Mouse (Mus musculus) CH12.LX (cell line): ENCODE results near the gene Nab2. TPM values are rescaled to one million over a fixed set of nuclear protein-coding genes. Genes with fewer than 3 reads are reported as not detected.

Experiments used
- DNase-seq: peaks from one replicate; pipeline ENCODE4 v3.0.0-alpha.2; 2013; ENCODE audit errors: extremely low read depth
- H3K27ac ChIP-seq: 2 replicates; pipeline ENCODE4 v1.5.1; 2012; ENCODE audit warnings: low read depth, mild to moderate bottlenecking, control low read depth, moderate library complexity; ENCODE audit not compliant: insufficient read depth
- H3K27me3 ChIP-seq: replicated peaks from 2 replicates; pipeline ENCODE3; 2012; ENCODE audit warnings: inconsistent platforms
- H3K36me3 ChIP-seq, 2 experiments: replicated peaks in 1 of 2; 2 replicates each; pipeline versions ENCODE3 to v1.6.1; 2012; ENCODE audit warnings: inconsistent platforms in 1 of 2, low read length in 1 of 2, mild to moderate bottlenecking in 1 of 2, mixed read lengths in 1 of 2, moderate library complexity in 1 of 2; ENCODE audit not compliant: control insufficient read depth in 1 of 2, insufficient read depth in 1 of 2
- H3K4me1 ChIP-seq, 2 experiments: 2 replicates each; pipeline ENCODE4 v1.6.1; 2012; ENCODE audit warnings: inconsistent platforms in 1 of 2, moderate library complexity in 1 of 2; ENCODE audit not compliant: insufficient read depth in 2 of 2, control insufficient read depth in 1 of 2
- H3K4me2 ChIP-seq: 2 replicates; pipeline ENCODE4 v1.6.1; 2012; ENCODE audit warnings: low read depth, mild to moderate bottlenecking, control low read depth; ENCODE audit not compliant: poor library complexity, insufficient read depth, severe bottlenecking
- H3K4me3 ChIP-seq, 3 experiments: fragments of 150-350 bp in 1 of 3; sonication (generic) in 1 of 3; replicated peaks in 1 of 3; 2 replicates each; pipeline versions ENCODE3 to v1.5.1; 2011 to 2012; ENCODE audit warnings: low read depth in 2 of 3, low read length in 2 of 3, mild to moderate bottlenecking in 2 of 3, moderate library complexity in 2 of 3, control low read depth in 1 of 3, improper control_type of control experiment in 1 of 3, inconsistent platforms in 1 of 3, mixed read lengths in 1 of 3; ENCODE audit not compliant: poor library complexity in 1 of 3
- H3K79me2 ChIP-seq: replicated peaks from 2 replicates; pipeline ENCODE4 v1.6.1; 2012; ENCODE audit warnings: mild to moderate bottlenecking, moderate library complexity; ENCODE audit not compliant: control insufficient read depth, poor library complexity, insufficient read depth, severe bottlenecking; ENCODE audit errors: extremely low read depth
- H3K9ac ChIP-seq: 2 replicates; pipeline ENCODE4 v1.6.1; 2012; ENCODE audit warnings: low read depth, mild to moderate bottlenecking, control low read depth, moderate library complexity; ENCODE audit not compliant: insufficient read depth
- H3K9me3 ChIP-seq: replicated peaks from 2 replicates; pipeline ENCODE3; 2012; ENCODE audit warnings: low read length, inconsistent platforms, mixed read lengths
- BHLHE40 ChIP-seq: IDR thresholded peaks from 2 replicates; pipeline ENCODE4 v1.6.1; 2011; ENCODE audit warnings: mild to moderate bottlenecking, low read depth, low read length, improper control_type of control experiment
- EP300 ChIP-seq: IDR thresholded peaks from 2 replicates; pipeline ENCODE4 v1.6.1; 2011; ENCODE audit warnings: low read length, improper control_type of control experiment
- HCFC1 ChIP-seq: IDR thresholded peaks from 2 replicates; pipeline ENCODE4 v1.6.1; 2012; ENCODE audit warnings: low read depth, mild to moderate bottlenecking, inconsistent platforms, low read length, improper control_type of control experiment
- IRF4 ChIP-seq: IDR thresholded peaks from 2 replicates; pipeline ENCODE4 v1.6.1; 2014; ENCODE audit warnings: low read depth, mild to moderate bottlenecking, inconsistent platforms, low read length, improper control_type of control experiment
- JUND ChIP-seq: conservative IDR thresholded peaks from 2 replicates; pipeline ENCODE4 v1.6.1; 2011; ENCODE audit warnings: low read depth, low read length, improper control_type of control experiment
- KAT2A ChIP-seq: IDR thresholded peaks from 2 replicates; pipeline ENCODE4 v1.6.1; 2012; ENCODE audit warnings: low read length, improper control_type of control experiment, inconsistent platforms; ENCODE audit not compliant: insufficient replicate concordance
- MYC ChIP-seq: IDR thresholded peaks from 2 replicates; pipeline ENCODE4 v1.6.1; 2011; ENCODE audit warnings: low read depth, mild to moderate bottlenecking, improper control_type of control experiment, low read length
- NELFE ChIP-seq: IDR thresholded peaks from 2 replicates; pipeline ENCODE4 v1.6.1; 2011; ENCODE audit warnings: low read depth, low read length, improper control_type of control experiment
- NRF1 ChIP-seq: IDR thresholded peaks from 2 replicates; pipeline ENCODE4 v1.6.1; 2014; ENCODE audit warnings: low read depth, mild to moderate bottlenecking, inconsistent platforms, low read length, improper control_type of control experiment, moderate library complexity
- PAX5 ChIP-seq: IDR thresholded peaks from 2 replicates; pipeline ENCODE4 v1.6.1; 2012; ENCODE audit warnings: low read length, inconsistent platforms, mixed read lengths
- RAD21 ChIP-seq: IDR thresholded peaks from 2 replicates; pipeline ENCODE4 v1.6.1; 2011; ENCODE audit warnings: low read depth, mild to moderate bottlenecking, low read length, improper control_type of control experiment, moderate library complexity
- SIN3A ChIP-seq: IDR thresholded peaks from 2 replicates; pipeline ENCODE4 v1.6.1; 2012; ENCODE audit warnings: low read length, improper control_type of control experiment, inconsistent platforms
- UBTF ChIP-seq: IDR thresholded peaks from 2 replicates; pipeline ENCODE4 v1.6.1; 2012; ENCODE audit warnings: low read depth, mild to moderate bottlenecking, inconsistent platforms, low read length, improper control_type of control experiment, moderate library complexity
- USF1 ChIP-seq: IDR thresholded peaks from 2 replicates; pipeline ENCODE4 v1.6.1; 2014; ENCODE audit warnings: low read depth, mild to moderate bottlenecking, inconsistent platforms, low read length, improper control_type of control experiment
- USF2 ChIP-seq: conservative IDR thresholded peaks from 2 replicates; pipeline ENCODE4 v1.6.1; 2011; ENCODE audit warnings: low read depth, low read length, improper control_type of control experiment
- dilution Hi-C: fragments of 300-500 bp; cut with MboI; formaldehyde crosslinking; loops from 2 replicates; pipeline ENCODE4 v1.14.3; 2020; ENCODE audit warnings: low sequenced_read_pairs; ENCODE audit not compliant: extremely low pct_unique_long_range_greater_than_20kb, extremely low pct_ligation_motif_present
- in situ Hi-C: fragments of 300-500 bp; cut with MboI; formaldehyde crosslinking; loops from 3 replicates; pipeline ENCODE4 v1.14.3; 2019; ENCODE audit warnings: low sequenced_read_pairs, low pct_ligation_motif_present, low pct_unique_long_range_greater_than_20kb, mixed read lengths
- polyA plus RNA-seq: library from polyadenylated mRNA; unstranded; fragments of >175 nt; gene quantifications from 2 replicates; pipeline ENCODE4 v1.2.1, GENCODE M21; 2012; ENCODE audit warnings: low read depth; ENCODE audit not compliant: insufficient read length
- total RNA-seq, 2 experiments: library from RNA; depleted of rRNA; stranded (reverse); fragments of 300-350 nt in 1 of 2; fragments of >200 nt in 1 of 2; gene quantifications; 2 replicates each; pipeline ENCODE4 v1.2.3; 2012 to 2014

Nab2 gene
- total and polyA plus RNA-seq, 3 experiments: 8.1 to 10.0 (median 9.2) TPM

DNA sequence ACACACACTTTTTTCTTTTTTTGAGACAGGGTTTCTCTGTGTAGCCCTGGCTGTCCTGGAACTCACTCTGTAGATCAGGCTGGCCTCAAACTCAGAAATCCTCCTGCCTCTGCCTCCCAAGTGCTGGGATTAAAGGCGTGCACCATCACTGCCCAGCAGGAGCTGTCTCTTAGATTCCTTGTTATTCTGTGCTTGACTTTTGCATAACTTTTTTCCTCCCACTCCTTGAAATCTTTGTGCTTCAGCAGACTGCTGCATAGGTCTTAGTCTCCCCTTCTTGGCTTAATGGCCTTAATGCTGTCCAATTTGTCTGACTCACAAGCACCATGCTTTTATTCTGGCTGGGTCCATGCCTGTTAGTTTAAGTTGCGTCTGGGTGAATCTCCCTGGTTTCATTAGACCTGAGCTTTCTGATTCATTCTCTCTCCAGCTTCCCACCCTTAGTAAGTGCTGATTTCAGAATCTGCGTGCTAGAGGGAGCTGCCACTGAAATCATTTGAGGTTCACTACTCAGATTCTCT, 40.5 kb upstream of the Nab2 start:
- Histone ChIP-seq H3K36me3 (no peaks in the 10 kb centered on the region), H3K79me2 (no peaks in the 10 kb centered on the region), H3K4me3 (no peak overlapping the region), H3K4me2 (no peak overlapping the region), H3K9me3 (no peaks in the 10 kb centered on the region), H3K27me3 (no peaks in the 10 kb centered on the region), H3K27ac (no peak overlapping the region), H3K9ac (no peak overlapping the region), H3K4me1 (peaks cover 0 to 3% of the 10 kb centered on the region in 2 experiments; a peak in 1 of 4 replicates)
- dilution Hi-C loops (no loop called here), in situ Hi-C loops (no loop called here)
- no peak for DNase-seq
- no peak for TF ChIP-seq IRF4
- TF ChIP-seq EP300: no peak
- no peak for TF ChIP-seq HCFC1
- no peak for TF ChIP-seq USF1
- TF ChIP-seq SIN3A: no peak
- no peak for TF ChIP-seq NRF1
- no peak for TF ChIP-seq RAD21
- no peak for TF ChIP-seq NELFE
- TF ChIP-seq UBTF: no peak
- TF ChIP-seq JUND: no peak

DNA sequence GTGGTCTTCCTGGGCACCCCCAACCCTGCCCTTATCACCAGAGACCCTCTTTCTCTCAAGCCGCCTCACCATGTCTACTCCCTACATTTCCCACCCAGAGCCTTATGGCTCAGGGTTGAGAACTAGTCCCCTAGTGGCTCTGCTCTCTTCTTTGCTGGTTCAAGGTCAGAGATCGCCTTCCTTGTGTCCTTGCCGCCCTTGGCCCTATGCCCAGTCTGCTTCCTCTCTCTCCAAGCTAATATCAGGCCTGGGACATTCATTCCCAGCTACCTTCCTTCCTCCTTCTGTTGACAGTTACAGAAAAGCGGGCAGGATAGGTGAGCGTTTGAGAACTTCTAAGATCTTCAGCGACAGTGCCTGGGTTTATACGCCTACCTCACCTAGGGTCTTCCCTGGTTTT, 39.4 kb upstream of the Nab2 start:
- H3K79me2 ChIP-seq: no peaks in the 10 kb centered on the region
- H3K9me3 ChIP-seq: no peaks in the 10 kb centered on the region
- H3K4me2 ChIP-seq: no peak overlapping the region
- H3K27me3 ChIP-seq: no peaks in the 10 kb centered on the region
- no peak overlapping the region for H3K4me3 ChIP-seq
- dilution Hi-C loops (no loop called here), in situ Hi-C loops (no loop called here)
- peaks cover 0 to 5% of the 10 kb centered on the region in 2 experiments; a peak in 1 of 4 replicates for H3K4me1 ChIP-seq
- H3K36me3 ChIP-seq: no peaks in the 10 kb centered on the region
- H3K27ac ChIP-seq: no peak overlapping the region
- no peak overlapping the region for H3K9ac ChIP-seq
- DNase-seq: no peak
- TF ChIP-seq BHLHE40 (no peak), USF2 (no peak), PAX5 (no peak), KAT2A (no peak), RAD21 (no peak)

DNA sequence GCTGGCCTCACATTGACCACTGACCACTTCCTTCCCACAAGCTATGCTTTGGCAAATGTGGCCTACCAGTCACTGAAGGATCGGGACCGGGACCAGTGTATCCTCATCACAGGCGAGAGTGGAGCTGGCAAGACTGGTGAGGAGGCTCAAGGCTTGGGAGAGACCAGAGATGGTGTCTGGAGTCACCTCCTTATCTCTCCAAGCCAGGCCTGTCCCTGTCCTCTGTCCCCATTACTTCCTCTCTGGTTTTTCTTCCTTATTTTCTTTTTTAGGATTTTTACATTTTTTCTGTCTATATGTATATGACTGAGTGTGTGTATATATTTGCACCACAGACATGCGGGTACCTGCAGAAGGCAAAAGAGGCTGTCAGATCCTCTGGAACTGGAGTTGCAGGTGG, 37.4 kb upstream of the Nab2 start:
- in situ Hi-C loops: no loop called here
- no peak overlapping the region for H3K4me3 ChIP-seq
- dilution Hi-C loops: no loop called here
- no peaks in the 10 kb centered on the region for H3K9me3 ChIP-seq
- peaks cover 0 to 5% of the 10 kb centered on the region in 2 experiments; a peak in 1 of 4 replicates for H3K4me1 ChIP-seq
- H3K36me3 ChIP-seq: no peaks in the 10 kb centered on the region
- H3K79me2 ChIP-seq: no peaks in the 10 kb centered on the region
- no peak for TF ChIP-seq MYC
- no peak overlapping the region for H3K27ac ChIP-seq
- no peak overlapping the region for H3K4me2 ChIP-seq
- H3K27me3 ChIP-seq: no peaks in the 10 kb centered on the region
- DNase-seq: no peak
- H3K9ac ChIP-seq: no peak overlapping the region
